Mouse (Mus musculus): Measurements from ENCODE around the gene Onecut3. TPM values are rescaled to one million over a fixed set of nuclear protein-coding genes. Genes with fewer than 3 reads are reported as not detected.
A peak's percentile ranks its signal among the peaks of the same experiment; 100 is the strongest.

Onecut3 gene
- polyA plus RNA-seq, 1 experiment from 2014 or later = not detected

GRCm38 (mm10) chr10:80552364-80552763 is 57.7 kb downstream of the Onecut3 start:
- Histone ChIP-seq H3K4me2 (no peak overlapping the region), H3K9ac (no peak overlapping the region), H3K36me3 (peaks cover 36% of the 10 kb centered on the region), H3K4me1 (replicated peaks) (peaks cover 41% of the 10 kb centered on the region), H3K27me3 (replicated peaks) (no peaks in the 10 kb centered on the region), H3K9me3 (replicated peaks) (no peaks in the 10 kb centered on the region), H3K4me3 (no peak overlapping the region), H3K27ac (ENCODE audit: poor library complexity, severe bottlenecking) (no peak overlapping the region)
- WGBS = 67% methylated on average over 9 of the region's 9 CpGs
- ATAC-seq (ENCODE audit: insufficient number of reproducible peaks, low FRiP score) = no peak

DNA sequence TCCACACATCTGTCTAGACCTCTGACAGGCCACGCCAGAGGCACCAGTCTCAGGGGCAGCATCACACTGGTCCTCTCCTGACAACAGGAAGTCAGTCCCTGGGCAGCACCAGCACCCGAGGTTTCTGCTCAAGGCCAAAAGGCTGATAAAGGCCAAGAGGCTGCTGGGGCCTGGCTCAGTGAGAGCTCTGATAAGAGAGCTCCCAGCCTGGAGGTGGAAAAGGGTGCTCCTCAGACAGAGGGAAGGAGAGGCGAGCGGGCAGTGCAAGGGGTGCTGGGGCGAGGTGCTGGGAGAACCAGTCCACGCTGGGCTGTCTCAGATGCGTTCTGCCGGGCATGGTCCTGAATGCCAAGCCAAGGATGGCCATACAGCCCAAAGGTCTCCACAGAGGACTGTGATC is 58.9 kb downstream of the Onecut3 start:
- H3K9me3 ChIP-seq (replicated peaks) = no peaks in the 10 kb centered on the region
- H3K4me3 ChIP-seq = no peak overlapping the region
- ATAC-seq (ENCODE audit: insufficient number of reproducible peaks, low FRiP score) = peak; percentile 30; the same call in 1 of the 2 replicates
- H3K4me1 ChIP-seq (replicated peaks) = peaks cover 49% of the 10 kb centered on the region
- 37% methylated on average over 8 of the region's 8 CpGs for WGBS
- peaks cover 24% of the 10 kb centered on the region for H3K36me3 ChIP-seq
- H3K4me2 ChIP-seq = peak overlapping the region; percentile 39
- H3K27ac ChIP-seq (ENCODE audit: poor library complexity, severe bottlenecking) = peak overlapping the region; percentile 50
- 0 out of 2 replicates have a peak overlapping the region, but pooled peaks have one; percentile 12 for H3K9ac ChIP-seq
- no peaks in the 10 kb centered on the region for H3K27me3 ChIP-seq (replicated peaks)

DNA sequence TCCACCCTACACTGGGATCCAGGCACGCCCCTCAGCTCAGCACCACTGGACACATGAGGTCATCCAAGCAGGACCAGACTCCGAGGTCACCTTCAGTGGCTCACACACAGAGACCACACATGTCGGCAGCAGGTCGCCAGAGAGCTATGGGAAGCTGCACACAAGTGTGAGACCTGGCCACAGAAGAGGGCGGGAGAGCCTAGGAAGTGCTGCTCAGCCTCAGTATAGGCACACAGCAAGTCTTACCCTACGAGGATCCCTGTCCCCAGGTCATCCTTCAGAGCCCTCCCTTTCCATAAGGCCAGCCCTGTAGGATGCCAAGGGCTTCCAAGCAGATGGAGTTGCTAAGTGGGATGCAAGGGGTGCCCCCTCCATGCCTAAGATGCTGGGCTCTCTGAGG is 59.4 kb downstream of the Onecut3 start:
- no peaks in the 10 kb centered on the region for H3K27me3 ChIP-seq (replicated peaks)

GRCm38 (mm10) chr10:80557346-80557965 is 62.8 kb downstream of the Onecut3 start:
- Histone ChIP-seq H3K27me3 (replicated peaks) (no peaks in the 10 kb centered on the region), H3K4me2 (no peak overlapping the region; the same call in 1 of the 2 replicates), H3K9ac (peak overlapping the region; percentile 28), H3K9me3 (replicated peaks) (no peaks in the 10 kb centered on the region), H3K36me3 (no peaks in the 10 kb centered on the region), H3K4me1 (replicated peaks) (peaks cover 68% of the 10 kb centered on the region), H3K27ac (ENCODE audit: poor library complexity, severe bottlenecking) (no peak overlapping the region), H3K4me3 (no peak overlapping the region)
- no peak for ATAC-seq (ENCODE audit: insufficient number of reproducible peaks, low FRiP score)
- WGBS = 33% methylated on average over 5 of the region's 5 CpGs

More for the DNA sequence above, 59.4 kb downstream of the Onecut3 start:
- Histone ChIP-seq H3K4me3 (no peak overlapping the region), H3K4me1 (replicated peaks) (peaks cover 48% of the 10 kb centered on the region), H3K36me3 (peaks cover 20% of the 10 kb centered on the region), H3K27ac (ENCODE audit: poor library complexity, severe bottlenecking) (peak overlapping the region; percentile 50; the same call in 1 of the 2 replicates), H3K4me2 (peak overlapping the region; percentile 39), H3K9ac (peak overlapping the region; percentile 12; the same call in 1 of the 2 replicates), H3K9me3 (replicated peaks) (no peaks in the 10 kb centered on the region)
- 53% methylated on average over 6 of the region's 6 CpGs for WGBS
- ATAC-seq (ENCODE audit: insufficient number of reproducible peaks, low FRiP score) = no peak; the same call in 1 of the 2 replicates

- Histone ChIP-seq H3K4me1 (replicated peaks) (peaks cover 50% of the 10 kb centered on the region), H3K4me3 (no peak overlapping the region), H3K9me3 (replicated peaks) (no peaks in the 10 kb centered on the region), H3K27me3 (replicated peaks) (no peaks in the 10 kb centered on the region), H3K4me2 (0 out of 2 replicates have a peak overlapping the region, but pooled peaks have one; percentile 1), H3K36me3 (no peaks in the 10 kb centered on the region), H3K27ac (ENCODE audit: poor library complexity, severe bottlenecking) (no peak overlapping the region), H3K9ac (no peak overlapping the region)
- 93% methylated on average over 7 of the region's 7 CpGs for WGBS
- no peak for ATAC-seq (ENCODE audit: insufficient number of reproducible peaks, low FRiP score)
These were observed 64.8 kb downstream of the Onecut3 start for GRCm38 (mm10) chr10:80559431-80559830.

DNA sequence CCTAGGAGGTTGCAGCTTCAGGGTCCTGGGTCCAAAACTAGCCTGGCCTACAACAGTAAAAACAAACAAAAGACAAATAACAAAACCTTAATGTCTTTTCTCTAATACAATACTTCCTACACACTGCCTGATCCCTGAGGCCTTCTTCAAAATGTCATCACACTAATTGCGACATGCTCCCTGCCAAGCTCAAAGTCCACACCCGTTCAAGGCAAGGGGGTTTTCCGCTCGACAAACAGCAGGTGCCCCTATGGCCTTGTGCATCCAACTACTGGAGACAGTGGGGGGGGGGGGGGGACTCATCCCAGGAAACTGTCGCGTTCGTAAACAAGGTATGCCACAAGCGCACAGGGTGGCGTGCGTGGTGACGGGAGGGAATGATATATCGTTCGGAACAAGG is 66.0 kb downstream of the Onecut3 start:
- peak overlapping the region; percentile 94 for H3K4me3 ChIP-seq
- no peaks in the 10 kb centered on the region for H3K9me3 ChIP-seq (replicated peaks)
- peaks cover 44% of the 10 kb centered on the region for H3K4me1 ChIP-seq (replicated peaks)
- H3K36me3 ChIP-seq = no peaks in the 10 kb centered on the region
- 2% methylated on average over 13 of the region's 13 CpGs for WGBS
- ATAC-seq (ENCODE audit: insufficient number of reproducible peaks, low FRiP score) = no peak
- peak overlapping the region; percentile 92 for H3K4me2 ChIP-seq
- no peak overlapping the region for H3K27ac ChIP-seq (ENCODE audit: poor library complexity, severe bottlenecking)
- H3K9ac ChIP-seq = peak overlapping the region; percentile 96
- no peaks in the 10 kb centered on the region for H3K27me3 ChIP-seq (replicated peaks)

- peak; percentile 81 for ATAC-seq (ENCODE audit: insufficient number of reproducible peaks, low FRiP score)
- Histone ChIP-seq H3K4me1 (replicated peaks) (peaks cover 44% of the 10 kb centered on the region), H3K36me3 (no peaks in the 10 kb centered on the region), H3K4me3 (peak within 1 kb of the TSS; percentile 94), H3K27me3 (replicated peaks) (no peaks in the 10 kb centered on the region), H3K9me3 (replicated peaks) (no peaks in the 10 kb centered on the region), H3K4me2 (peak within 1 kb of the TSS; percentile 92), H3K27ac (ENCODE audit: poor library complexity, severe bottlenecking) (peak within 1 kb of the TSS; percentile 84), H3K9ac (peak within 1 kb of the TSS; percentile 96)
- under 1% methylated on average over 72 of the region's 72 CpGs for WGBS
These were observed 66.7 kb downstream of the Onecut3 start, which contains the start of gene Rexo1 for GRCm38 (mm10) chr10:80561116-80561944. TSS of gene Rexo1 (minus strand) at chr10:80561560.

GRCm38 (mm10) chr10:80566375-80567092 is 71.9 kb downstream of the Onecut3 start:
- Histone ChIP-seq H3K27me3 (replicated peaks) (no peaks in the 10 kb centered on the region), H3K36me3 (peaks cover 17% of the 10 kb centered on the region), H3K4me1 (replicated peaks) (peaks cover 37% of the 10 kb centered on the region), H3K9ac (no peak overlapping the region), H3K9me3 (replicated peaks) (no peaks in the 10 kb centered on the region), H3K27ac (ENCODE audit: poor library complexity, severe bottlenecking) (no peak overlapping the region), H3K4me2 (no peak overlapping the region), H3K4me3 (no peak overlapping the region)
- WGBS = 32% methylated on average over 17 of the region's 17 CpGs
- no peak for ATAC-seq (ENCODE audit: insufficient number of reproducible peaks, low FRiP score)

Other genes with a start within 250 kb of the Onecut3 start
- gene Ndufs7, start 245.7 kb upstream of the Onecut3 start, polyA plus RNA-seq (2016; fragmentation: Nextera tagmentation; extraction: Ambion mirVana) = 438 and 454 TPM in 2 replicates
- gene Gamt, start 233.8 kb upstream of the Onecut3 start, polyA plus RNA-seq (2016; fragmentation: Nextera tagmentation; extraction: Ambion mirVana) = 55.5 and 58.9 TPM in 2 replicates
- gene Dazap1, start 233.3 kb upstream of the Onecut3 start, polyA plus RNA-seq (2016; fragmentation: Nextera tagmentation; extraction: Ambion mirVana) = 37.4 and 41.9 TPM in 2 replicates
- 577 and 591 TPM in 2 replicates for gene Rps15, start 202.4 kb upstream of the Onecut3 start, polyA plus RNA-seq (2016; fragmentation: Nextera tagmentation; extraction: Ambion mirVana)
- gene Apc2, start 198.9 kb upstream of the Onecut3 start, polyA plus RNA-seq (2016; fragmentation: Nextera tagmentation; extraction: Ambion mirVana) = 0.89 and 1.4 TPM in 2 replicates
- 32.7 and 32.8 TPM in 2 replicates for gene 2310011J03Rik, start 174.3 kb upstream of the Onecut3 start, polyA plus RNA-seq (2016; fragmentation: Nextera tagmentation; extraction: Ambion mirVana)
- gene Pcsk4, start 165.3 kb upstream of the Onecut3 start, polyA plus RNA-seq (2016; fragmentation: Nextera tagmentation; extraction: Ambion mirVana) = 1.0 and 1.5 TPM in 2 replicates
- 3.1 and 3.7 TPM in 2 replicates for gene Reep6, start 164.9 kb upstream of the Onecut3 start, polyA plus RNA-seq (2016; fragmentation: Nextera tagmentation; extraction: Ambion mirVana)
- 5.3 and 6.7 TPM in 2 replicates for gene Adamtsl5, start 146.4 kb upstream of the Onecut3 start, polyA plus RNA-seq (2016; fragmentation: Nextera tagmentation; extraction: Ambion mirVana)
- gene Plk5, start 138.4 kb upstream of the Onecut3 start, polyA plus RNA-seq (2016; fragmentation: Nextera tagmentation; extraction: Ambion mirVana) = not detected in 2 replicates
- 6.1 and 6.2 TPM in 2 replicates for gene Mex3d, start 107.2 kb upstream of the Onecut3 start, polyA plus RNA-seq (2016; fragmentation: Nextera tagmentation; extraction: Ambion mirVana)
- gene Mbd3, start 95.3 kb upstream of the Onecut3 start, polyA plus RNA-seq (2016; fragmentation: Nextera tagmentation; extraction: Ambion mirVana) = 176 and 181 TPM in 2 replicates
- 951 and 1,026 TPM in 2 replicates for gene Uqcr11, start 88.0 kb upstream of the Onecut3 start, polyA plus RNA-seq (2016; fragmentation: Nextera tagmentation; extraction: Ambion mirVana)
- 85.8 and 89.4 TPM in 2 replicates for gene Tcf3, start 61.2 kb upstream of the Onecut3 start, polyA plus RNA-seq (2016; fragmentation: Nextera tagmentation; extraction: Ambion mirVana)
- 0.05 and 0.17 TPM in 2 replicates for gene Atp8b3, start 44.3 kb downstream of the Onecut3 start, polyA plus RNA-seq (2016; fragmentation: Nextera tagmentation; extraction: Ambion mirVana)
- 21.5 and 22.2 TPM in 2 replicates for gene Rexo1, start 66.7 kb downstream of the Onecut3 start, polyA plus RNA-seq (2016; fragmentation: Nextera tagmentation; extraction: Ambion mirVana)
- 7.9 and 8.5 TPM in 2 replicates for gene Klf16, start 82.5 kb downstream of the Onecut3 start, polyA plus RNA-seq (2016; fragmentation: Nextera tagmentation; extraction: Ambion mirVana)
- gene Abhd17a, start 95.5 kb downstream of the Onecut3 start, polyA plus RNA-seq (2016; fragmentation: Nextera tagmentation; extraction: Ambion mirVana) = 99.4 and 105 TPM in 2 replicates
- 67.4 and 70.0 TPM in 2 replicates for gene Scamp4, start 108.0 kb downstream of the Onecut3 start, polyA plus RNA-seq (2016; fragmentation: Nextera tagmentation; extraction: Ambion mirVana)
- 3.5 and 4.1 TPM in 2 replicates for gene Adat3, start 108.0 kb downstream of the Onecut3 start, polyA plus RNA-seq (2016; fragmentation: Nextera tagmentation; extraction: Ambion mirVana)
- gene Gm49322, start 111.2 kb downstream of the Onecut3 start, polyA plus RNA-seq (2016; fragmentation: Nextera tagmentation; extraction: Ambion mirVana) = 2.4 and 2.6 TPM in 2 replicates
- gene Csnk1g2, start 128.0 kb downstream of the Onecut3 start, polyA plus RNA-seq (2016; fragmentation: Nextera tagmentation; extraction: Ambion mirVana) = 131 and 136 TPM in 2 replicates
- 64.9 and 65.7 TPM in 2 replicates for gene Btbd2, start 162.2 kb downstream of the Onecut3 start, polyA plus RNA-seq (2016; fragmentation: Nextera tagmentation; extraction: Ambion mirVana)
- 99.6 and 102 TPM in 2 replicates for gene Mknk2, start 183.3 kb downstream of the Onecut3 start, polyA plus RNA-seq (2016; fragmentation: Nextera tagmentation; extraction: Ambion mirVana)
- gene Mob3a, start 207.1 kb downstream of the Onecut3 start, polyA plus RNA-seq (2016; fragmentation: Nextera tagmentation; extraction: Ambion mirVana) = 34.8 and 38.1 TPM in 2 replicates
- 13.2 and 18.4 TPM in 2 replicates for gene Izumo4, start 207.3 kb downstream of the Onecut3 start, polyA plus RNA-seq (2016; fragmentation: Nextera tagmentation; extraction: Ambion mirVana)
- gene Ap3d1, start 247.4 kb downstream of the Onecut3 start, polyA plus RNA-seq (2016; fragmentation: Nextera tagmentation; extraction: Ambion mirVana) = 56.5 and 58.9 TPM in 2 replicates

Data from heart, embryonic 12.5 days (tissue).